Mouse (Mus musculus) liver, embryonic 14.5 days (tissue): ENCODE measurements around the gene Plekha4.

Experiments used
- CTCF ChIP-seq: IDR thresholded peaks from 2 replicates; pipeline ENCODE4 v1.5.1; 2016; ENCODE audit warnings: antibody characterized with exemption, low read depth, control low read depth
- EP300 ChIP-seq: IDR thresholded peaks from 2 replicates; pipeline ENCODE4 v1.6.1; 2016; ENCODE audit warnings: antibody characterized with exemption, low read depth

DNA sequence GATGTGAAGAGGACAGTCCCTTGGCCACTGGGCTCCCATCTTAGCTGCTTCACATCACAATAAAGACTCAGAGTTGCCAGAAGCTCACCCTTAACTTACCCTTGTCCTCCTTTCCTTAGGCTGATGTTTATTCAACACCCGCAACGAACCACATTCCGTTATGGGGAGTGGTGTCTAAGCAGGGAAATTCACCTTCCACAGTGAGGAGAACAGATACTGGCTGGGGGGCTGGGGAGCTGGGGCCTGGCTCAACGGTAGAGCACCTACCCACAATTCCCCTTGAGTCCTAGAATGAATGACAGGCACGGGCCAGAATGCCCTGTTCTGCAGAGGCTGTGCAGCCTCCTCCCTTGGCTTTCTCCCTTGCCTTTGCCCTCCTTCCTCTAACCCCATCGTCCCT is 32.8 kb downstream of the Plekha4 start:
- TF ChIP-seq CTCF (no peak), EP300 (no peak)
